Mouse (Mus musculus) mouse trophoblast stem cell (cell line): ENCODE measurements around the gene Atp8b3.

Experiments
- in situ Hi-C, 2 experiments: fragments of 300-500 bp; cut with MseI, MboI; formaldehyde crosslinking; loops; 2 replicates in 1 of 2; 3 replicates in 1 of 2; pipeline ENCODE4 v1.15.1; 2025

The Atp8b3 gene

DNA sequence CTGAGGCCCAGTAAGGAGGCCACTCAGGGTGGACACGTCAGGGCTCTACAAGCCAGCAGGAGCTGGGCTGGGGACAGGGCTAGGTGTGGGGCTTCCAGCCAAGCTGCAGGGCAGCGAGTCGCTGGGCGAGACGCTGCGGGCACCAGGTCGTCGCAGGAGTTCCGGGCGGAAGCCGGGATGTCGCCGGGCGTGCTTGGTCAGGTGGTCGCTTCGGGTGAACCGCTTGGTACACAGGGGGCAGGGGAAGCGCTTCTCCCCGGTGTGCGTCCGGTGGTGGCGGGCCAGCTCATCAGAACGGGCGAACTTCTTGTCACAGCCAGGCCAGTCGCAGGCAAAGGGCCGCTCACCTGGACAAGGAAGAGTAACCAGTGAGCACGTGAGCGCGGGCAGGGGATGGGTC is 30.0 kb upstream of the Atp8b3 start:
- in situ Hi-C loops = no loop called here

DNA sequence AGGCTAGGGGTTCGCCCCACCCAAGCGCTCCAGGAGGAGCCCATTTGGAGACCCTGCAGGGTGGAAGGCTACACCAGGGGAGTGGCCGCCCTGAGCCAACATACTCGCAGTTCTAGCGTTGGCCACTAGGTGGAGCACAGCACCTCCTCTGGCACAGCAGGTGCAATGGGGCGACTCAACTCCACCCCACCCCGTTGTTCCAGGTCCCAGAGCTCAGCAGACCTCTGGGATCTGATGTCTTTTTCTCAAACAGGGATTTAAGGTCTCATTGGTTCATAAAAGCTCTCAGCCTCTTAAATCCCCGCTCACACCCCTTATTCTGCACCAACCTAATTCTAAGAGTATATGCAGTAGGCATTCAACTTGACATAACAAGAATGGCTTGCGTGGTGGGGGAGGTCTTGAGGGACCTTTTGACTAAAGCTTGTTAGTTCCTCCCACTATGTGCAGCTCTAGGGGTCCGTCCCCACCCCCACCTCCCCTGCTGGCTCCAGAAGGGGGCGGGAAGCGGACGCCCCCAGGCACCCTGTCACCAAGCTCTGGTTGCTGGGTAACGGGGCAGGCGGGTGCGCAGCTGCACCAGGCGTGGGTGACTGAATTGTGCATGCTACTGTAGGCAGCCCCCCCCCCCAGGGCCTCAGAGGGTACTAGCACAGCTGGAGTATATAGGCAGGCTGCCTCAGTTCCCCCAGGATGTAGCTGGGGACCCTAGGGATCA is 27.6 kb upstream of the Atp8b3 start:
- in situ Hi-C loops = no loop called here

GRCm38 (mm10) chr10:80561116-80561944 is 22.4 kb upstream of the Atp8b3 start, which contains the start of gene Rexo1:
TSS of gene Rexo1 (minus strand) at chr10:80561560.
- in situ Hi-C loops = no loop called here

- in situ Hi-C loops = no loop called here
Observed at GRCm38 (mm10) chr10:80560621-80561020, 21.7 kb upstream of the Atp8b3 start.

DNA sequence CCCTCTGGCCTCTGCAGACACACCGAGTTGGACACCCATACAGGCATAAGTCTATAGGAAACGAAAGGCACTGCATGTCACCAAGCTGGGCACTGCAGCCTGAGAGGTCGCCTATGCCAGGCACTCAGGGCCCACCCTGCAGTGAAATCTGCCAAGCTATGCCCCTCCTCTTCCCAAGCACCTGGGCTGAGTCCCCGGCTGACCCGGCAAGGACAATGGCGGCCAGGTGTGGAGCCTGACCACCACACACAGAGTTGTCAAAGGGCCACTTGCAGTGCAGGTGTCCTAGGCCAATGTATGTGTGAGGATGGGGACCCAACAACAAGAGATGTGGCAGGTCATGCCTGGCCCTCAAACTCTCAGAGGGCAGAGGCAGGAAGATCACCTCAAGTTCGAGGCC is 20.5 kb upstream of the Atp8b3 start:
- in situ Hi-C loops = no loop called here

- in situ Hi-C loops = no loop called here
Observed at GRCm38 (mm10) chr10:80557346-80557965, 18.5 kb upstream of the Atp8b3 start.

DNA sequence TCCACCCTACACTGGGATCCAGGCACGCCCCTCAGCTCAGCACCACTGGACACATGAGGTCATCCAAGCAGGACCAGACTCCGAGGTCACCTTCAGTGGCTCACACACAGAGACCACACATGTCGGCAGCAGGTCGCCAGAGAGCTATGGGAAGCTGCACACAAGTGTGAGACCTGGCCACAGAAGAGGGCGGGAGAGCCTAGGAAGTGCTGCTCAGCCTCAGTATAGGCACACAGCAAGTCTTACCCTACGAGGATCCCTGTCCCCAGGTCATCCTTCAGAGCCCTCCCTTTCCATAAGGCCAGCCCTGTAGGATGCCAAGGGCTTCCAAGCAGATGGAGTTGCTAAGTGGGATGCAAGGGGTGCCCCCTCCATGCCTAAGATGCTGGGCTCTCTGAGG is 15.1 kb upstream of the Atp8b3 start:
- in situ Hi-C loops = no loop called here

- in situ Hi-C loops = no loop called here
Observed at GRCm38 (mm10) chr10:80553575-80553974, 14.7 kb upstream of the Atp8b3 start.

DNA sequence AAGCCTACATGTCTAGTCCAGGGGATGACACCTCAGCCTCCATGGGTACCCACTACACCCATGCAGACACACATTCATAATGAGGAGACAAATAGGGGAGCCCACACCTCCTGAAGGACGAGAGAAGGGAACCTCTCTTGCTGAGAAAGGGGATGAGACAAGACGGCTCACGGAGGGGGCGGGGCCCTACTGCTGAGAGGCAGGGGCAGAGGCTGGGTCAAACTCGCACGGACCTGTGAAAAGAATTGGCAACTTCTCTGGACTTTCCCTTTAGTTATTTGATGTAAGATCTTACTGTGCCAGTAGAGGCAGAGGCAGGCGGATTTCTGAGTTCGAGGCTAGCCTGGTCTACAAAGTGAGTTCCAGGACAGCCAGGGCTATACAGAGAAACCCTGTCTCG is 13.4 kb upstream of the Atp8b3 start:
- in situ Hi-C loops = no loop called here

DNA sequence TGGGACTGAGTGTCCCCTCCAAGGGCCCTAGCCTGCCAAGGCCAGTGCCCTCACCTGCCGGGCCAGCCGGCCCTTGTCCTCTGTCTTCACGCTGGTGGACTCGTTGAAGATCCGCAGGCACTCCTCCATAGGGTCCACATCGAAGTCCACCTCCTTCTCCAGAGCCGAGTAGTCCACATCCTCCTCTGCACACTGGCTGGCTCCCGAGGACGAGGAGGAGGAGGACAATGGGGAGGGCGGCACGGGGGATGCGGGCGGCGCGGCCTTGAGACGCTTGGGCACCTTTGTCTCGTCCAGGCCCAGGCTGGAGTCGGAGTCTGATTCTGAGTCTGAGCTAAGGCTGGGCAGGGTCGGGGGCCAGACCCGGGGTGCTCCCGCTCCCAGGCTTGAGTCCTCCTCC is 10.4 kb upstream of the Atp8b3 start:
- in situ Hi-C loops = no loop called here

DNA sequence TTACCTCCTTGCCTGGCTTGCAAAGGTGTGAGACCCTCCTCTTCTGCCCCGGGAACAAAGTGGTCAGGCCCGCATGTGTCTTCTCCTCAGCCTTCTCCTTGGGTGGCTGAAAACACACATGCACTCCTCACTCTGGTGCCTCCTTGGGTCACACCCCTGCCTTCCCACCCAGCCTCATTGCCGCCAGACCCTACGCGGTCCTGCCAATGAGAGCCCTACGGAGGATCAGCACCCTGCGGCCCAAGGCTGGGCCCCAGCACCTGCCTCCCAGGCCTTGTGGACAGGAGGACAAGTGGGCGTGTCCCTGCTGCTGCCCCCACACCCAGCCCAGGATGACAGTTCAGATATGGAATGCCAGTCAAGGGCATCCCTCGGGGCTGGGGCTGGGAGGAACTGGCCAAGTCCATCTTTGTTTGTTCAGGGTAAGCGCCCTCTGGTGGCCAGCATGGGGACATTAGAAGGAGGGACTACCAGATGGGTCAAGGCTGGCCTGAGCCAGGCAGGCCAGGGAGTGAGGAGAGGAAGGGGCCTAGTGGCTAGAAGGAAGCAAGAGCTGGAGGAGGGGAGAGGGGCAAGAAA is 9.6 kb upstream of the Atp8b3 start:
- in situ Hi-C loops = no loop called here

DNA sequence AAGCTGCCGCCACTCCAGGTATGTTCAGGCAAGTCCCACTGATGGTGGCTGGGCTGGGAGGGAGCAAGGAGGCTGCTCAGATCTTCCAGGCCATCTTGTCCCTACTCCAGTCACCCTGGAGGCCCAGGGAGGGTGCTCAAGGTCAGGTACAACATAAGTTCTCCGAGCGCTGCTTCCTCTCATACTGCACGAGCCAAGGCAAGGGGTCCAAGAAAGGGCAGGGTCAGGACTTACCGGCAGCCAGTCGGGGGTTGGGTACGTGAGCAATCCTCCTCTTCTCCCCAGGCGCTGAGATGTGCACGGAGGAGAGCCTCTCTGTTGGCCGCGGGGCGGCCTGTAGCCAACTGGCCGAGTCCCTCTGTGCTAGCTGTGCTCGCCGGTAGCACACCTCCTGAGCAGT is 8.6 kb upstream of the Atp8b3 start:
- in situ Hi-C loops = no loop called here

DNA sequence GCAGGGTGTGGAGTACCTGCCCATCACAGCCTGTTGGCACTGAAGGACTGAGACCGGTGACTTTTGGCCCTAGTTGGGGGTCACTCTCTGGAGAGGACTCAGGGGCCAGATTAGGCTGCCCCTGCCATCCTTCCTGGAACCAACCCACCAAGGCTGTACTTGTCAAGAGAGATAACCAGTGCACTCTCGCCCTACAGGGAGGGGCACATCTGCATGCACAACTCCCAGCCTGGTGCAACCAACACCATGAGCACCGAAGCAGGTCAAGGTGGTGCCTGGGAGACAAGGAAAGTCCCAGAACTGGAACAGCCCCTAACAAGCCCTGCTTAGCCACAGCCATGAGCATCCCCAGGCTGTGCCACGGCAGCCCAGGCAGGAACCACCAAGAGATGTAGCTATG is 8.0 kb upstream of the Atp8b3 start:
- in situ Hi-C loops = no loop called here

- in situ Hi-C loops = no loop called here
Observed at GRCm38 (mm10) chr10:80545590-80545989, 6.7 kb upstream of the Atp8b3 start.

- in situ Hi-C loops = no loop called here
Observed at GRCm38 (mm10) chr10:80543873-80544272, 4.9 kb upstream of the Atp8b3 start.

GRCm38 (mm10) chr10:80539493-80539892 is 569 bp upstream of the Atp8b3 start:
- in situ Hi-C loops = no loop called here

DNA sequence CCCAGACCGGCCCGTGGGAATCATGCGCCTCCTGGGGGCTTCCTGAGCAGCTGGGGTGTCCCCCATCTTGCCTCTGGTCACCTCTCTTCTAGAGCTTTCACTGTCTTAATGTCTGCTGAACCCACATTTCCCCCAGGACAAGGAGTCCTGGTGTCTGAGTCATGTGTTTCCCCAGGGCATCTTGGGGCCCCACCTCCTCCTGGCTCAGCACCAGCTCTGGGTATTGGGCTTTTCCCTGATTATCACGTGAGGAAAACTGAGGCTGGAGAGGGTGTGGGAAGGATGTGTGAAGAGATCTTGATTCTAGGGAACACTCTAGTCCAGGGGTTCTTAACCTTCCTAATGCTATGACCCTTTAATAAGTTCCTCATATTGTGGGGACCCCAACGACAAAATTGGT is 744 bp downstream of the Atp8b3 start:
- in situ Hi-C loops = no loop called here

DNA sequence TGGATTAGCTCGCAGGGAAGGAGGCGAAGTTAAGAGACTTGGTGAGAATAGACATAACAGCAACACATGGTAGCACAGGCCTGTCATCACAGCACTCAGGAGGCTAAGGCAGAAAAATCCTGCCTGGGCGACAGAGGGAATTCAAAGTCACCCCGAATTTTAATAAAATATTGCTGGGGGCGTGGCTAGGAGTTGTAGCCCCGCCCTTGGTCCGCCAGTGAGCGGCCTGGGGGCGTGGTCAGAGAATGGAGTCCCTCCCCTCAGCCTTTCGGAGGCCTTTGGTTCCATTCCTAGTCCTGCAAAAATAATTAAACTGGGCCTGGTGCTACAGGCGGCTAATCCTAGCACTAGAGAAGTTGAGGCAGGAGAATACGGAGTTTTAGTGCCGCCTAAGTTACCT is 3.2 kb downstream of the Atp8b3 start:
- in situ Hi-C loops = no loop called here

DNA sequence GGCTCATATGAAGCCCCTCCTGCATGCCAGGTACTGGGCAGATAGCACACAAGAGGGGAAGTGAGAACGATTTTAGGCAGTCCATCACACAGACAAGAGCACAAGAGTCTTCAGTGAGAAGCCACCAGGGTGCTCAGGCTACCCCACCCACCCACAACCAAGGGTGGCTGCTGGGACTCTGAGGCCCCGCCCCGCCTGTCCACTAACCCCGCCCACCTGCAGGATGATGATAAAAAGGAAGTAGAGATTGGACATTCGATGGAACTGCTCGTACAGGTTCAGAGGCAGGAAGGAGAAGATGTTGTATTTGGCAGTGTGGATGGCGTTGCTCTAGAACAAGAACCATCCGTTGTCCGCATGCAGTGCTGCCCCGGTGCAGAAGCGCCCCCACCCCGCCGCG is 3.9 kb downstream of the Atp8b3 start:
- in situ Hi-C loops = no loop called here

DNA sequence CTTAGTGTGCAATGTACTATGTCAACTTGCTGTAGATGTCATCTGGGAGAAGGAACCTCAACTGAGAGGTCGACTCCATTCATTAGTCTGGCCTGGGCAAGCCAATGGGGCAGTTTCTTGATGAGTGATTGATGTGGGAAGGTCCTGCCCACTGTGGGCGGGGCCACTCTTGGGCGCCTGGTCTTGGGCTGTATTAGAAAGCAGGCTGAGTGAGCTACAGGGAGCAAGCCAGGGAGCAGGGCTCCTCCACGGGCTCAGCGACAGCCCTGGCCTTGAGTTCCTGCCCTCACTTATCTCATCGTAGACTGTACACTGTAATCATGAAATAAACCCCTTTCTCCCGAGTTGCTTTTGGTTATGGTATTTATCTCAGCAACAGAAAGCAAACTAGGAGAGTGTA is 5.2 kb downstream of the Atp8b3 start:
- in situ Hi-C loops = no loop called here

DNA sequence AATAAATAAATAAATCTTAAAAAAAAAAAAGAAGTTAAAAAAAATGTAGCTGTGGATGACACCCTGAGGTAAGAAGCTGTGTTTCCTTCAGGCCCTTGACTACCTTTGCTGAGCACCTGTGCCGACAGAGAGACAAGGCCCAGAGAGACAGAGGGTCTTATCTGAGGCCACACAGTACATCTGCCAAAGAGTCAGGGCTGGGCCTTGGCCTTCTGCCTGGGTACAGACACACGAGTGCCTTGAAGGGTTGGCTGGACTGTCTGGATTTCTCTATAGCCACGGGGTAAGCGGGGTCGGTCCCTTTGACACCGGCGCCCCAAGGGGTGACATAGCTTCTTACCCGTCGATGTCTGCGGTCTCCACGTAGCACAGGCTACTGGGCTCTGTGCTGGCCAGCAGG is 6.1 kb downstream of the Atp8b3 start:
- in situ Hi-C loops = no loop called here

DNA sequence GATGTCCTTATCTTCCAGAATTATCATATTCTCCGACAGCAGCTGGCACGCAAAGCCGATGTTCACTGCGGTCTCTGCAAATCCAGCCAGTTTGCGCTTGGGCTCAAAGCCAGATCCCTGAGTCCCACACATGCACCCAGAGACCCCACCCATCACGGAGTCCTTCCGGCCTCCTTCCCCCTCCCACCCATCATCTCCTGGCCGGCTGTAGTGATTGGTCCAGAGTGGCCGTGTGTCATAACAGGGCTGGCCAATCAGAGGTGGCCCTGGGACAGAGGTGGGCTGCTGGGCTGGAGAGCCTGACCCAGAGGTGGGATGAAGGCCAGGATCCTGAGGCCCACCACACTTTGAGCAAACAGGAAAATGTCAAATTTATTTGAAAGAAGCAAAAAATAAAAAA is 12.8 kb downstream of the Atp8b3 start:
- in situ Hi-C loops = no loop called here
